Mouse (Mus musculus) liver, adult 2 months (tissue): Measurements from ENCODE around the gene Dach1. TPM values are rescaled to one million over a fixed set of nuclear protein-coding genes. Genes with fewer than 3 reads are reported as not detected.

Experiments
- DNase-seq: peaks from one replicate; pipeline ENCODE4 v3.0.0-alpha.2; 2011; ENCODE audit warnings: low read depth, low spot score; ENCODE audit errors: extremely low read depth
- H3K27ac ChIP-seq: fragments of 200-500 bp; replicated peaks from 2 replicates; pipeline ENCODE4 v1.5.1; 2012; ENCODE audit warnings: low read depth, mild to moderate bottlenecking, control low read depth, inconsistent platforms, low read length; ENCODE audit not compliant: insufficient read depth
- H3K27me3 ChIP-seq: fragments of 200-500 bp; 2 replicates; pipeline ENCODE4 v1.6.1; 2012; ENCODE audit warnings: mild to moderate bottlenecking, moderate library complexity, low read length, inconsistent platforms; ENCODE audit not compliant: control insufficient read depth, insufficient read depth
- H3K36me3 ChIP-seq: fragments of 200-500 bp; 2 replicates; pipeline ENCODE4 v1.6.1; 2012; ENCODE audit warnings: low read length, inconsistent platforms; ENCODE audit not compliant: control insufficient read depth, insufficient read depth
- H3K4me1 ChIP-seq: fragments of 200-500 bp; 2 replicates; pipeline ENCODE4 v1.6.1; 2011; ENCODE audit warnings: low read length; ENCODE audit not compliant: control insufficient read depth, insufficient read depth
- H3K4me3 ChIP-seq: fragments of 200-500 bp; 2 replicates; pipeline ENCODE4 v1.5.1; 2011; ENCODE audit warnings: low read depth, mild to moderate bottlenecking, control low read depth, low read length, moderate library complexity; ENCODE audit not compliant: insufficient read depth
- H3K79me2 ChIP-seq: fragments of 200-500 bp; 2 replicates; pipeline ENCODE4 v1.6.1; 2012; ENCODE audit warnings: inconsistent platforms, mild to moderate bottlenecking, low read length, moderate library complexity; ENCODE audit not compliant: control insufficient read depth, insufficient read depth
- H3K9ac ChIP-seq: fragments of 200-500 bp; 2 replicates; pipeline ENCODE4 v1.6.1; 2012; ENCODE audit warnings: low read depth, mild to moderate bottlenecking, control low read depth, inconsistent platforms, low read length
- CTCF ChIP-seq: fragments of 200-500 bp; IDR thresholded peaks from 2 replicates; pipeline ENCODE4 v1.5.1; 2011; ENCODE audit warnings: low read depth, low read length, control low read depth
- POLR2A ChIP-seq: fragments of 200-500 bp; IDR thresholded peaks from 2 replicates; pipeline ENCODE4 v1.6.1; 2011; ENCODE audit warnings: low read length, control low read depth; ENCODE audit not compliant: insufficient read depth; ENCODE audit errors: extremely low read depth
- WGBS: fragments of 180-500 bp; shearing (Covaris S2); methylation state at CpG from one replicate; pipeline ENCODE4 v1.1.7; 2018; 5-methylcytosine and 5-hydroxymethylcytosine counted together
- polyA plus RNA-seq: library from polyadenylated mRNA; depleted of rRNA; stranded (reverse); fragments of >200 nt; gene quantifications from 2 replicates; pipeline ENCODE4 v1.2.3, GENCODE M21; 2012
- total RNA-seq: library from RNA; depleted of rRNA; stranded (reverse); fragments of >200 nt; gene quantifications from 2 replicates; pipeline ENCODE4 v1.2.3, GENCODE M21; 2014

The Dach1 gene
- total and polyA plus RNA-seq, 2 experiments = 0.06 to 0.37 TPM

DNA sequence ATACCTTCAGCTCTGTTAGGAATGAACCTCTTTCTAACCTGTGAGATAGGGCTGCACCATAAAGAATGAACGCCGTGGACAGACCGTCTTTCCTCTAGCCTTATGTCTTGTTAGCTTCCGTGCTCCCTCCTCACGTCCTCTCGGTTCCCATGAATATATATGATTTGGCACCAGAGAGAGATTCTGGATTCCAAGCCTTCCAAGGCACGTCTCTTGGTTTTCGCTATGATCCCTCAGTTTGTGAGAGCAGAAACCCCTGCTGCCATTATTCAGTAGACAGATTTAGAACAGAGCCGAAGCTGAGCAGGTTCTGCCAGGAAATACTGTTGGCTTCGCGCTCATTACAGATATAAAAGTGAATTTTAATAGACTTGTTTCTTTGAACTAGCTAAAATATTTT, 356.0 kb downstream of the Dach1 start:
- no peak for TF ChIP-seq CTCF
- no peak for TF ChIP-seq POLR2A
- WGBS = 87% methylated on average over 11 of the region's 11 CpGs
- H3K27ac ChIP-seq = no peak overlapping the region
- H3K36me3 ChIP-seq = no peaks in the 10 kb centered on the region
- no peaks in the 10 kb centered on the region for H3K4me1 ChIP-seq
- H3K79me2 ChIP-seq = no peaks in the 10 kb centered on the region
- DNase-seq = no peak
- no peaks in the 10 kb centered on the region for H3K27me3 ChIP-seq
- H3K4me3 ChIP-seq = no peak overlapping the region
- no peak overlapping the region for H3K9ac ChIP-seq

GRCm38 (mm10) chr14:97795385-97795952, 374.1 kb downstream of the Dach1 start:
- H3K36me3 ChIP-seq = no peaks in the 10 kb centered on the region
- no peak overlapping the region for H3K9ac ChIP-seq
- 69% methylated on average over 5 of the region's 5 CpGs for WGBS
- DNase-seq = peak; percentile 0
- H3K4me1 ChIP-seq = no peaks in the 10 kb centered on the region
- no peak overlapping the region for H3K4me3 ChIP-seq
- no peaks in the 10 kb centered on the region for H3K79me2 ChIP-seq
- no peaks in the 10 kb centered on the region for H3K27me3 ChIP-seq
- no peak for TF ChIP-seq CTCF
- TF ChIP-seq POLR2A = no peak
- no peak overlapping the region for H3K27ac ChIP-seq

GRCm38 (mm10) chr14:97774135-97774767, 395.3 kb downstream of the Dach1 start:
- WGBS = 46% methylated on average over 2 of the region's 2 CpGs
- DNase-seq = no peak
- H3K27ac ChIP-seq = no peak overlapping the region
- no peaks in the 10 kb centered on the region for H3K79me2 ChIP-seq
- no peaks in the 10 kb centered on the region for H3K27me3 ChIP-seq
- no peaks in the 10 kb centered on the region for H3K4me1 ChIP-seq
- H3K9ac ChIP-seq = no peak overlapping the region
- no peaks in the 10 kb centered on the region for H3K36me3 ChIP-seq
- TF ChIP-seq POLR2A = no peak
- no peak for TF ChIP-seq CTCF
- H3K4me3 ChIP-seq = no peak overlapping the region

GRCm38 (mm10) chr14:97754400-97754799, 415.2 kb downstream of the Dach1 start:
- H3K36me3 ChIP-seq = no peaks in the 10 kb centered on the region
- no peak overlapping the region for H3K4me3 ChIP-seq
- no peaks in the 10 kb centered on the region for H3K4me1 ChIP-seq
- no peak for TF ChIP-seq CTCF
- no peak for TF ChIP-seq POLR2A
- no peak overlapping the region for H3K27ac ChIP-seq
- 75% methylated on average over 4 of the region's 4 CpGs for WGBS
- no peak for DNase-seq
- H3K9ac ChIP-seq = no peak overlapping the region
- no peaks in the 10 kb centered on the region for H3K79me2 ChIP-seq
- no peaks in the 10 kb centered on the region for H3K27me3 ChIP-seq

GRCm38 (mm10) chr14:97753973-97754372, 415.6 kb downstream of the Dach1 start:
- TF ChIP-seq CTCF (no peak), POLR2A (no peak)
- Histone ChIP-seq H3K27me3 (no peaks in the 10 kb centered on the region), H3K27ac (no peak overlapping the region), H3K4me3 (no peak overlapping the region), H3K9ac (no peak overlapping the region), H3K79me2 (no peaks in the 10 kb centered on the region), H3K4me1 (no peaks in the 10 kb centered on the region), H3K36me3 (no peaks in the 10 kb centered on the region)
- DNase-seq = no peak
- 83% methylated on average over 2 of the region's 2 CpGs for WGBS

- no peak overlapping the region for H3K27ac ChIP-seq
- TF ChIP-seq CTCF (no peak), POLR2A (no peak)
- H3K27me3 ChIP-seq = no peaks in the 10 kb centered on the region
- H3K9ac ChIP-seq = no peak overlapping the region
- H3K4me1 ChIP-seq = no peaks in the 10 kb centered on the region
- H3K79me2 ChIP-seq = no peaks in the 10 kb centered on the region
- 77% methylated on average over 2 of the region's 2 CpGs for WGBS
- no peak for DNase-seq
- H3K36me3 ChIP-seq = no peaks in the 10 kb centered on the region
- no peak overlapping the region for H3K4me3 ChIP-seq
Measured at GRCm38 (mm10) chr14:97743252-97743651, 426.3 kb downstream of the Dach1 start.
